Mouse (Mus musculus) heart, embryonic 14.5 days (tissue): ENCODE data around the gene Aqp3. TPM values are rescaled to one million over a fixed set of nuclear protein-coding genes. Genes with fewer than 3 reads are reported as not detected.
A peak's percentile ranks its signal among the peaks of the same experiment; 100 is the strongest.

Experiments
- ATAC-seq: fragments of 200-750 bp; cut with Nextera tagmentation; 2 replicates; pipeline ENCODE4 v1.8.0; 2017; ENCODE audit warnings: low read depth, moderate TSS enrichment; ENCODE audit not compliant: insufficient number of reproducible peaks, insufficient read depth, low FRiP score
- H3K27ac ChIP-seq, 2 experiments: fragments of 200-500 bp in 1 of 2; fragments of 300-500 bp in 1 of 2; sonication (generic) in 1 of 2; replicated peaks in 1 of 2; 2 replicates each; pipeline ENCODE4 v1.5.1; 2012 to 2014; ENCODE audit warnings: low read depth in 2 of 2, low read length in 2 of 2, control low read depth in 1 of 2, mild to moderate bottlenecking in 1 of 2, mixed read lengths in 1 of 2; ENCODE audit not compliant: control insufficient read depth in 1 of 2, insufficient read depth in 1 of 2
- H3K27me3 ChIP-seq: fragments of 300-500 bp; sonication (generic); 2 replicates; pipeline ENCODE4 v1.6.1; 2014; ENCODE audit warnings: mild to moderate bottlenecking, low read length, control low read depth; ENCODE audit not compliant: control insufficient read depth, insufficient read depth
- H3K36me3 ChIP-seq: fragments of 300-500 bp; sonication (generic); 2 replicates; pipeline ENCODE4 v1.6.1; 2014; ENCODE audit warnings: mild to moderate bottlenecking, control low read depth, low read length, mixed read lengths; ENCODE audit not compliant: control insufficient read depth, insufficient read depth
- H3K4me1 ChIP-seq, 2 experiments: fragments of 200-500 bp in 1 of 2; fragments of 300-500 bp in 1 of 2; sonication (generic) in 1 of 2; 2 replicates each; pipeline ENCODE4 v1.6.1; 2012 to 2014; ENCODE audit warnings: low read length in 2 of 2, control low read depth in 1 of 2, mixed read lengths in 1 of 2; ENCODE audit not compliant: control insufficient read depth in 2 of 2, insufficient read depth in 2 of 2
- H3K4me2 ChIP-seq: fragments of 300-500 bp; sonication (generic); 2 replicates; pipeline ENCODE4 v1.6.1; 2014; ENCODE audit warnings: mild to moderate bottlenecking, low read length
- H3K4me3 ChIP-seq, 2 experiments: fragments of 200-500 bp in 1 of 2; fragments of 300-500 bp in 1 of 2; sonication (generic) in 1 of 2; 2 replicates each; pipeline ENCODE4 v1.5.1; 2012 to 2014; ENCODE audit warnings: low read length in 2 of 2, mild to moderate bottlenecking in 2 of 2, control low read depth in 1 of 2, low read depth in 1 of 2, moderate library complexity in 1 of 2; ENCODE audit not compliant: control insufficient read depth in 1 of 2, insufficient read depth in 1 of 2
- H3K9ac ChIP-seq: fragments of 300-500 bp; sonication (generic); 2 replicates; pipeline ENCODE4 v1.6.1; 2014; ENCODE audit warnings: mild to moderate bottlenecking, low read length
- H3K9me3 ChIP-seq: fragments of 300-500 bp; sonication (generic); 2 replicates; pipeline ENCODE4 v1.6.1; 2016; ENCODE audit warnings: low read length, control low read depth; ENCODE audit not compliant: control insufficient read depth
- WGBS: fragments of 180-500 bp; shearing (Covaris S2); extraction: QIAGEN DNeasy Blood & Tissue Kit; methylation state at CpG from one replicate; pipeline ENCODE4 v1.1.7; 2014; 5-methylcytosine and 5-hydroxymethylcytosine counted together
- polyA plus RNA-seq: library from polyadenylated mRNA; unstranded; fragments of >200 nt; fragmentation: Nextera tagmentation; extraction: Ambion mirVana; gene quantifications from 2 replicates; pipeline ENCODE4 v1.2.1, GENCODE M21; 2014

The Aqp3 gene
- 0.19 and 0.55 TPM in 2 replicates for polyA plus RNA-seq

- H3K27me3 ChIP-seq, result peaks cover 6% of the 10 kb centered on the region; the same call in 1 of the 2 replicates
These were observed at the start of gene Aqp3 for GRCm38 (mm10) chr4:41097871-41098576. Gene Aqp3 (minus strand): TSS chr4:41098183.

GRCm38 (mm10) chr4:41142601-41143000 is 44.6 kb upstream of the Aqp3 start:
- Histone ChIP-seq H3K4me3 (no peak overlapping the region), H3K4me1 (peaks cover 0 to 12% of the 10 kb centered on the region in 2 experiments; a peak in 2 of 4 replicates), H3K36me3 (peaks cover 35% of the 10 kb centered on the region), H3K4me2 (no peak overlapping the region), H3K9me3 (0 out of 2 replicates have a peak, but pooled peaks cover 4% of the 10 kb centered on the region), H3K27ac (no peak overlapping the region), H3K9ac (no peak overlapping the region), H3K27me3 (no peaks in the 10 kb centered on the region)
- WGBS, result 85% methylated on average over 2 of the region's 2 CpGs
- ATAC-seq, result no peak

More at GRCm38 (mm10) chr4:41097871-41098576, at the start of gene Aqp3:
- Histone ChIP-seq H3K9me3 (no peaks in the 10 kb centered on the region), H3K9ac (peak within 1 kb of the TSS; percentile 57), H3K36me3 (no peaks in the 10 kb centered on the region), H3K4me2 (peak within 1 kb of the TSS; percentile 91), H3K27ac (no peak within 1 kb of the TSS), H3K4me1 (peaks cover 36 to 38% of the 10 kb centered on the region in 2 experiments), H3K4me3 (peak within 1 kb of the TSS; percentile 44 to 45)
- ATAC-seq, result no peak
- WGBS, result 1% methylated on average over 42 of the region's 42 CpGs

- Histone ChIP-seq H3K4me1 (peaks cover 0 to 12% of the 10 kb centered on the region in 2 experiments; a peak in 2 of 4 replicates), H3K27me3 (no peaks in the 10 kb centered on the region), H3K36me3 (peaks cover 35% of the 10 kb centered on the region), H3K4me3 (no peak overlapping the region), H3K4me2 (no peak overlapping the region), H3K9me3 (0 out of 2 replicates have a peak, but pooled peaks cover 4% of the 10 kb centered on the region), H3K9ac (no peak overlapping the region), H3K27ac (no peak overlapping the region)
- ATAC-seq, result no peak
- 83% methylated on average over 6 of the region's 6 CpGs for WGBS
These were observed 42.3 kb upstream of the Aqp3 start for GRCm38 (mm10) chr4:41140174-41140875.

GRCm38 (mm10) chr4:41136811-41137210 is 38.8 kb upstream of the Aqp3 start:
- H3K9me3 ChIP-seq, result 0 out of 2 replicates have a peak, but pooled peaks cover 4% of the 10 kb centered on the region
- peak overlapping the region; percentile 95 for H3K9ac ChIP-seq
- H3K27me3 ChIP-seq, result no peaks in the 10 kb centered on the region
- under 1% methylated on average over 8 of the region's 8 CpGs for whole genome bisulfite sequencing
- H3K27ac ChIP-seq, result peak overlapping the region; percentile 99
- H3K36me3 ChIP-seq, result peaks cover 23% of the 10 kb centered on the region
- no peak for ATAC-seq
- H3K4me3 ChIP-seq, result peak overlapping the region; percentile 95 to 98
- peaks cover 0 to 14% of the 10 kb centered on the region in 2 experiments; a peak in 2 of 4 replicates for H3K4me1 ChIP-seq
- H3K4me2 ChIP-seq, result peak overlapping the region; percentile 61

GRCm38 (mm10) chr4:41136454-41136805 is 38.4 kb upstream of the Aqp3 start:
- H3K4me2 ChIP-seq, result peak overlapping the region; percentile 61
- H3K27ac ChIP-seq, result peak overlapping the region; percentile 99
- peaks cover 0 to 14% of the 10 kb centered on the region in 2 experiments; a peak in 2 of 4 replicates for H3K4me1 ChIP-seq
- WGBS, result 0% methylated on average over 4 of the region's 4 CpGs
- peak overlapping the region; percentile 95 to 98 for H3K4me3 ChIP-seq
- peaks cover 21% of the 10 kb centered on the region for H3K36me3 ChIP-seq
- 0 out of 2 replicates have a peak, but pooled peaks cover 4% of the 10 kb centered on the region for H3K9me3 ChIP-seq
- peak overlapping the region; percentile 95 for H3K9ac ChIP-seq
- no peak; the same call in 1 of the 2 replicates for ATAC-seq
- H3K27me3 ChIP-seq, result no peaks in the 10 kb centered on the region

GRCm38 (mm10) chr4:41135711-41136453 is 37.9 kb upstream of the Aqp3 start, which contains the start of gene Ube2r2:
Gene Ube2r2 (plus strand): TSS chr4:41135743.
- WGBS, result under 1% methylated on average over 56 of the region's 65 CpGs

More at GRCm38 (mm10) chr4:41135711-41136453, 37.9 kb upstream of the Aqp3 start, which contains the start of gene Ube2r2:
- peak within 1 kb of the TSS; percentile 78 for H3K4me2 ChIP-seq
- no peaks in the 10 kb centered on the region for H3K27me3 ChIP-seq
- peak within 1 kb of the TSS; percentile 95 to 98 for H3K4me3 ChIP-seq
- peak within 1 kb of the TSS; percentile 99 for H3K27ac ChIP-seq
- ATAC-seq, result peak; percentile 79
- peak within 1 kb of the TSS; percentile 95 for H3K9ac ChIP-seq
- H3K9me3 ChIP-seq, result 0 out of 2 replicates have a peak, but pooled peaks cover 4% of the 10 kb centered on the region
- peaks cover 0 to 14% of the 10 kb centered on the region in 2 experiments; a peak in 2 of 4 replicates for H3K4me1 ChIP-seq
- H3K36me3 ChIP-seq, result peaks cover 20% of the 10 kb centered on the region
